Mouse (Mus musculus) spleen, adult 2 months (tissue): ENCODE results near the gene Ccdc87.

Experiments used
- CTCF ChIP-seq: fragments of 200-500 bp; IDR thresholded peaks from 2 replicates; pipeline ENCODE4 v1.5.1; 2011; ENCODE audit warnings: mild to moderate bottlenecking, inconsistent platforms; ENCODE audit not compliant: insufficient read depth, insufficient read length, insufficient replicate concordance; ENCODE audit errors: extremely low read depth
- POLR2A ChIP-seq: fragments of 200-500 bp; IDR thresholded peaks from 2 replicates; pipeline ENCODE4 v1.6.1; 2011; ENCODE audit warnings: low read depth, low read length, inconsistent platforms

GRCm38 (mm10) chr19:4845846-4846245 lies 6.7 kb downstream of the Ccdc87 start:
- TF ChIP-seq CTCF (no peak), POLR2A (no peak)
